Mouse (Mus musculus) forebrain, postnatal 0 days (tissue): ENCODE measurements around the gene Tril. TPM values are rescaled to one million over a fixed set of nuclear protein-coding genes. Genes with fewer than 3 reads are reported as not detected.

Experiments
- ATAC-seq: fragments of 200-750 bp; cut with Nextera tagmentation; 2 replicates; pipeline ENCODE4 v1.8.0; 2017; ENCODE audit warnings: mild to moderate bottlenecking, moderate library complexity
- DNase-seq: peaks from one replicate; pipeline ENCODE4 v3.0.0-alpha.2; 2015
- H3K27ac ChIP-seq: fragments of 300-500 bp; sonication (generic); 2 replicates; pipeline ENCODE4 v1.5.1; 2014; ENCODE audit warnings: low read depth, mild to moderate bottlenecking, antibody characterized with exemption, low read length, moderate library complexity, mixed read lengths
- H3K27me3 ChIP-seq: fragments of 300-500 bp; sonication (generic); 2 replicates; pipeline ENCODE4 v1.6.1; 2014; ENCODE audit warnings: mild to moderate bottlenecking, low read length, mixed read lengths; ENCODE audit not compliant: insufficient read depth
- H3K36me3 ChIP-seq: fragments of 300-500 bp; sonication (generic); 2 replicates; pipeline ENCODE4 v1.6.1; 2014; ENCODE audit warnings: mild to moderate bottlenecking, moderate library complexity; ENCODE audit not compliant: insufficient read depth
- H3K4me1 ChIP-seq: fragments of 300-500 bp; sonication (generic); 2 replicates; pipeline ENCODE4 v1.6.1; 2014; ENCODE audit warnings: antibody characterized with exemption; ENCODE audit not compliant: insufficient read depth
- H3K4me2 ChIP-seq: fragments of 300-500 bp; sonication (generic); 2 replicates; pipeline ENCODE4 v1.6.1; 2014; ENCODE audit warnings: low read depth, mild to moderate bottlenecking, moderate library complexity
- H3K4me3 ChIP-seq: fragments of 300-500 bp; sonication (generic); 2 replicates; pipeline ENCODE4 v1.5.1; 2014; ENCODE audit warnings: low read depth, low read length, mixed read lengths
- H3K9ac ChIP-seq: fragments of 300-500 bp; sonication (generic); 2 replicates; pipeline ENCODE4 v1.6.1; 2014; ENCODE audit warnings: mild to moderate bottlenecking
- H3K9me3 ChIP-seq: fragments of 300-500 bp; sonication (generic); 2 replicates; pipeline ENCODE4 v1.6.1; 2016; ENCODE audit warnings: low read length
- CTCF ChIP-seq: sonication (generic); IDR thresholded peaks from 2 replicates; pipeline ENCODE4 v1.5.1; 2016; ENCODE audit warnings: antibody characterized with exemption, control low read depth, low read depth
- WGBS: fragments of 180-500 bp; shearing (Covaris S2); extraction: QIAGEN DNeasy Blood & Tissue Kit; methylation state at CpG from one replicate; pipeline ENCODE4 v1.1.7; 2014; 5-methylcytosine and 5-hydroxymethylcytosine counted together
- polyA plus RNA-seq: library from polyadenylated mRNA; unstranded; fragments of >200 nt; fragmentation: Nextera tagmentation; extraction: Ambion mirVana; gene quantifications from 2 replicates; pipeline ENCODE4 v1.2.1, GENCODE M21; 2015
- total RNA-seq: library from RNA; depleted of rRNA; stranded (reverse); fragments of >200 nt; gene quantifications from 2 replicates; pipeline ENCODE4 v1.2.3, GENCODE M21; 2014; rRNA removed

The Tril gene
- total and polyA plus RNA-seq, 2 experiments from 2014 or later, result 18.2 to 27.8 TPM

DNA sequence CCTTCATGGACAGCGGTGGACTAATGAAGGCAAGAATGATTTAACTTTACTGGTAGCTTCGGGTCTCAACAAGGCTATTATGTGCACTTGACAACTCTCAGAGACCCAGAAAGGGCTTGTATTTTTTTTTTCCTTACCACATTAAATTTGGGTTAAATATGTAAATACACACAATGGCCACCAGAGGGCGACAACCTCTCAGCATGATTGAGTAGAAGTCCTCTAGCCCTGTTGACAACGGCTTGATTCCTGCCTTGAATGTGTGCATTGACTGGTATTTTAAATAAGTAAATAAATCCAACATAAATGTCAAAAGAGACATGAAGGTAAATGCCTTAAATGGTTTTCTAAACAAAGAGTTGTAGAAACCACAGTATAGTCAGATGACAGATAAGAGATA is 39.5 kb downstream of the Tril start:
- 6% methylated on average over 4 of the region's 4 CpGs for WGBS
- H3K27me3 ChIP-seq, result no peaks in the 10 kb centered on the region
- H3K4me2 ChIP-seq, result no peak overlapping the region
- no peaks in the 10 kb centered on the region for H3K9me3 ChIP-seq
- peak; percentile 88 for TF ChIP-seq CTCF
- ATAC-seq (no peak; the same call in 1 of the 2 replicates), DNase-seq (peak; percentile 86)
- no peaks in the 10 kb centered on the region for H3K36me3 ChIP-seq
- H3K9ac ChIP-seq, result no peak overlapping the region
- no peaks in the 10 kb centered on the region for H3K4me1 ChIP-seq
- H3K27ac ChIP-seq, result no peak overlapping the region
- H3K4me3 ChIP-seq, result no peak overlapping the region

DNA sequence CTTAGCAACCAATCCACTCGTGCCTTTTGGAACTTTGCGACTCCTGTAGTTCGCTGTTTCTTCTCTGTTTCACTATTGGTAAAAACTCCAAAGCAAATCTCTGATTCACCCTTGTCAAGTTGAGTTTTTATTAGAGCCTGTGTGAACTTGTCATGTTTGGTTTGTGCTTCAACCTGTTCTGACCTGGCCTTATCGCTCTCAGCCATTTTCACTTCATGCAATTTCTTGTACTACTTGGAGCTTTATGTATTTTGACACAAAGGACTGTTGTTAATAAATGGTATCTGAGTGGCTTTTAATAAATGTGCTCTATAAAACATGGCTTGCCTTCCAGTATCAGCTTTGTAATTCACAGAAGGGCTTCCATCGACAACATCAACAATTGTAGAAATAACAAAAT is 40.6 kb downstream of the Tril start:
- Histone ChIP-seq H3K27me3 (no peaks in the 10 kb centered on the region), H3K9ac (no peak overlapping the region), H3K27ac (no peak overlapping the region), H3K36me3 (no peaks in the 10 kb centered on the region), H3K4me2 (no peak overlapping the region), H3K9me3 (no peaks in the 10 kb centered on the region), H3K4me1 (no peaks in the 10 kb centered on the region), H3K4me3 (no peak overlapping the region)
- no peak for ATAC-seq
- no peak for DNase-seq
- 86% methylated on average over 5 of the region's 5 CpGs for WGBS
- TF ChIP-seq CTCF, result no peak

DNA sequence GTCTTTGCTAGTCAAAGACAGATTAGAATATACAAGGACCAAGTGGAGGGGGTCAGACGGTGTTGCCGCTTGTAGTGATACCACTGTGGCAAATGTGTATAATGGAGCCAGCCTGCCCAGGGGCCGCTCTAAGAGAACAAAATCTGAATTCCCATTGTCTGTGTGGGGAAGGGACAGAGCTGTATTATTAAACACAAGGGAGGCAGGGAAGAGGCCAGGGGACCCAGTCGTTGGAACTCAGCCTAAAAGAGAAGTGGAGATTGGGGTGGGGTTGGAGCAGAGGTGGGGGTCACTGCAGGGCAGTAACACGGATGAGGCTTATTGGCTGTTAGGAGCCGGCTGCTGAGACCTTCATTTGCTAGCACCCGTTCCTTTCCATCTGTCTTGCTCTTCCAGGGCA is 41.1 kb downstream of the Tril start:
- H3K9me3 ChIP-seq, result no peaks in the 10 kb centered on the region
- no peak overlapping the region for H3K4me2 ChIP-seq
- no peak overlapping the region for H3K4me3 ChIP-seq
- H3K9ac ChIP-seq, result no peak overlapping the region
- no peak for DNase-seq
- H3K4me1 ChIP-seq, result no peaks in the 10 kb centered on the region
- no peaks in the 10 kb centered on the region for H3K36me3 ChIP-seq
- no peak for ATAC-seq
- H3K27me3 ChIP-seq, result no peaks in the 10 kb centered on the region
- 44% methylated on average over 7 of the region's 7 CpGs for WGBS
- no peak overlapping the region for H3K27ac ChIP-seq
- no peak for TF ChIP-seq CTCF

DNA sequence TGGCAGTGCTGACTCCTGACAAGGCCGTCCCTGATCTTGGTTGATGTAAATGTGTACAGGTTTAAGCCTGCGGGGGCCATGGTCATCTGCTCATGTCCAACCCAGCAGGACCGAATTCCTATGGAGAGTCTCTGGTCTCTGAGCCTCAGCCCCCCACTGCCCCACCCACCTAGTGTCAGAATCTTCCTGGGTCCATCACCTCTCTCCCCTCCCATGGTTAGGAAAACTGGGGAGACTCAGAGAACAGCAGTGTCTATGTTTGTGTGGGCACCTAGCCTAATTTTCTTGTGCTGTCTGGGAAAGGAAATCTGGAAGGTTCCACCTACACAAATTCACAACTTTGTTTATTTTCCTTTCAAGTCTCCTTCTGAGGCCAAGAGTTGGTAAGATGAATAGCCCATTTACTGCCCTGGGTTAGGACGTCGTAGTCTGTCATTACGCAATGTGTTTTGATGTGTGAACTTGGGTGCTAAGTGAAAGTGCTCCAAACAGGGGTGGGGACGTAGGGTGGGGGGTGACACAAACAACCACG is 42.1 kb downstream of the Tril start:
- H3K9ac ChIP-seq, result no peak overlapping the region
- no peak overlapping the region for H3K27ac ChIP-seq
- H3K36me3 ChIP-seq, result no peaks in the 10 kb centered on the region
- 82% methylated on average over 8 of the region's 8 CpGs for WGBS
- H3K4me2 ChIP-seq, result no peak overlapping the region
- no peaks in the 10 kb centered on the region for H3K9me3 ChIP-seq
- ATAC-seq (no peak), DNase-seq (no peak)
- H3K4me3 ChIP-seq, result no peak overlapping the region
- no peaks in the 10 kb centered on the region for H3K4me1 ChIP-seq
- TF ChIP-seq CTCF, result no peak
- H3K27me3 ChIP-seq, result no peaks in the 10 kb centered on the region

DNA sequence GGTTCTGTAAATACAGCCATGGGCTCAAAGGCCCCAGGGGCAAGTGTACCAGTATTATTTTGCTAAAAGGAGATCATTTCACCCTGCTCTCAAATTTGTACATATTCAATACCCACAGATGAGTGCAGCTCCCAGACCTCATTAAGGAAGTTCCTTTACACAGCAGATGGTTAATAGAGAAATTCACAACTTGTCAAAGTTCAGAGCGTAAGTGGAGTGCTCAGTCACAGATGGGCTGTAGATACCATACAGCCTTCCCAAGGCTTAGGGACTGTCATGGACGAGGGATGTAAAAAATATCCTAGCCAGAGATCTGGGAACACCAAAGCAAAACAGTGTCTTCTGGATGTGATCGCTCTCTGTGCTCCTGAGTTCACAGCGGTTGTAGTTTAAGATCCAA is 52.4 kb downstream of the Tril start:
- no peak for TF ChIP-seq CTCF
- Histone ChIP-seq H3K27ac (no peak overlapping the region), H3K4me1 (no peaks in the 10 kb centered on the region), H3K4me2 (no peak overlapping the region), H3K4me3 (no peak overlapping the region), H3K27me3 (no peaks in the 10 kb centered on the region), H3K9ac (no peak overlapping the region), H3K36me3 (no peaks in the 10 kb centered on the region), H3K9me3 (no peaks in the 10 kb centered on the region)
- no peak for DNase-seq
- ATAC-seq, result peak; percentile 23; the same call in 1 of the 2 replicates
- whole genome bisulfite sequencing, result 72% methylated on average over 4 of the region's 4 CpGs

DNA sequence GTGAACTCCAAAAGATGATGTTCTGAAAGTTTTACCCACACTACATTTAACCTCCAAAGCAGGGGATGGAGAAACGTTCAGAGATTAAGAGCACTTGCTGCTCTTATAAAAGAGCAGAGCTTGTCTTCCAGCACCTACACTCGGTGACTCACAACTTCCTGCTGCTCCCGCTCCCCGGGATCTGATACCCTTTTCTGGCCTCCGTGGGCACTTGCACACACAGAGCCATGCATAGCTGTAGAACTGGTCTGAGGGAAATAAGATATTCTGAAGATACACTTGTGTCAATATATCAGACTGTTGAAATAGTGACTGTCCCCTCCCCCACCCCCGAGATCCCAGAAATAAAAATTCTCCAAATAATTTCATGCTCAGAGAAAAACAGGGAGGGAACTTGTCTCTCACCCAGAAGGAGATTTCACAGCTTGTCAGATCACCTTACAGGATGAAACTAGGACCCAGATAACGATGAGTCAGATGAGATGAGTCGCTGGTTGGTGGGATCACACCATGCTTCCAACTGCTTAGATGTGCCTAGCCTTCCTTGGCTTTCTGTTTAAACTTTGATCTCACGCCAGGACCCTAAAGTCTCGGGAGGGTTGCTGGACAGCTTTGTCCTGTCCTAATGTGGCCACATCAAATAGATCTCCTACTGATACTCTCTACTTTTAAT is 54.3 kb downstream of the Tril start:
- H3K36me3 ChIP-seq, result no peaks in the 10 kb centered on the region
- DNase-seq (no peak), ATAC-seq (no peak)
- no peaks in the 10 kb centered on the region for H3K4me1 ChIP-seq
- H3K27me3 ChIP-seq, result no peaks in the 10 kb centered on the region
- H3K9me3 ChIP-seq, result no peaks in the 10 kb centered on the region
- no peak overlapping the region for H3K9ac ChIP-seq
- H3K27ac ChIP-seq, result no peak overlapping the region
- TF ChIP-seq CTCF, result no peak
- 71% methylated on average over 10 of the region's 10 CpGs for WGBS
- H3K4me2 ChIP-seq, result no peak overlapping the region
- no peak overlapping the region for H3K4me3 ChIP-seq

DNA sequence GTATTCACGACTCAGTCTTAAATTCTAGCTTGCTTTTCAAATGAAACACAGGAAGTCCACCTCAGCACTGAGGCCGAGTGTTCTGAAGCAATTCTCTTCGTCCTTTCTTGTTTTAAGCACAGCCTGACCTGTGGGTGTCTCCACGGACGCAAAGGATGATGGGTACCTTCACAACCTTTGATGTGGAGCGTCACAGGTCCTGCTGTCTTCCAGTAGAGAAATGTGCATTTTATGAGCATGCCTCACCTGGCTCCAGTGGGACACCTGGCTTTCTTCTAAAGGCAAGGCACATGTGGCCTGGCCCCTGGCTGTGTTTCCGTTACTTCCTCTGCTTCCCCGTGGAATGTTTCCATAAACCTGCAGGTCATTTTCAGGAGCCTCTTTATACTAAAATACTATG is 54.9 kb downstream of the Tril start:
- WGBS, result 72% methylated on average over 8 of the region's 8 CpGs
- H3K27ac ChIP-seq, result no peak overlapping the region

More for the DNA sequence above, 54.9 kb downstream of the Tril start:
- Histone ChIP-seq H3K9me3 (no peaks in the 10 kb centered on the region), H3K36me3 (no peaks in the 10 kb centered on the region), H3K4me2 (no peak overlapping the region), H3K27me3 (no peaks in the 10 kb centered on the region), H3K4me1 (no peaks in the 10 kb centered on the region), H3K4me3 (no peak overlapping the region), H3K9ac (no peak overlapping the region)
- ATAC-seq (no peak), DNase-seq (no peak)
- TF ChIP-seq CTCF, result no peak

Other genes starting within 250 kb of the Tril start
- not detected in 2 replicates for gene Cpvl, start 157.8 kb upstream of the Tril start, total RNA-seq
- gene Cpvl, start 157.8 kb upstream of the Tril start, polyA plus RNA-seq, result 0.13 TPM in 1 of 2 replicates, not detected in the other
- 43.9 and 49.4 TPM in 2 replicates for gene Chn2, start 218.7 kb upstream of the Tril start, total RNA-seq
- gene Chn2, start 218.7 kb upstream of the Tril start, polyA plus RNA-seq, result 28.7 and 33.3 TPM in 2 replicates